Mouse (Mus musculus): ENCODE results near the gene Knop1. TPM values are rescaled to one million over a fixed set of nuclear protein-coding genes. Genes with fewer than 3 reads are reported as not detected.

Gene Knop1
- total and polyA plus RNA-seq, 3 experiments, result 46.8 to 66.9 TPM; not detected in 1

DNA sequence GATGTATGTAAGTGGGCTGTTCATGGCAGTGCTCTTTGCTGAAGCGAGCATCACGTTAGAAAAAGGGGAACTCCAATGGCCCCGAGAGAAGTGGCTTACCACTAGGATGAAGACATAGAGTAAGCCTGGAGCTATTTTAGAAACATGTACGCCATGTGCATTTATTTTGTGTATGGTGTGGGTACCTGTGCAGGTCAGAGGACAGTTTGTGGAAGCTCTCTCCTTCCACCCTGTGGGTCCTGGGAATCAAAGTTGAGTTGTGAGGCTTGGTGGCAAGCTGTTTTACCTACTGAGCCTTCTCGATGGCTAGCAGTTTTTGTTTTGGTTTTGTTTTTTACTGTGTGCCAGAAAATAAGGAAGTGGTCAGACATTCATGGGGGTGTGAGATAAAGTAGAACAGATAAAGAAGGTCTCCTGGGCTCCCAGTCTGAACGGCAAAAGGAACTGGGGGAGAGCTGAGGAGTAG is 57.9 kb downstream of the Knop1 start (continued):
- TF ChIP-seq GABPA (IDR thresholded peaks at IDR 0.05; ENCODE audit: low read depth, low read length) (no peak), TCF12 (IDR thresholded peaks at IDR 0.05; ENCODE audit: low read depth, low read length) (peak; percentile 74)

DNA sequence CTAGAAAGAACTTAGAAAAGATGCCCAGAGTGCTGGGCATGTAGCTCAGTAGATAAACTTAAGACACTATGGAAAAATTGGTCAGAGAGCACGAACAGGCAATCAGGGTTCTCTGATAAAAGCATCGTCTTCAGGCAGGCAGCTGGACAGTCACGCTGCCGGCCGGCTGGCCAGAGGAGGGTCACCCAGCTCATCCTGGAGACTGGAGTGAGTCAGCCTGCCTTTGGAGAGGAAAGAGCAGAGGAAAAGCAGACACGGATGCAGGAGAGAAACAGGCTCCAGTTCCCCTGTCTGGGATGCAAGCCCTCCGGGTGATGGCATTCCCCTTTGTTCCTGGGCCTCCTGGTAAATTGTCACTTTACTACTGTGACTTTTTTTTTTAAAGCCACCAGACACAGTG is 58.5 kb downstream of the Knop1 start:
- peaks cover 3 to 10% of the 10 kb centered on the region in 2 experiments for H3K4me1 ChIP-seq (ENCODE audit: control insufficient read depth in 1 of 2, insufficient read depth in 2 of 2, low read length in 2 of 2)
- no peaks in the 10 kb centered on the region for H3K27me3 ChIP-seq (ENCODE audit: control insufficient read depth in 1 of 2, insufficient read depth in 2 of 2, low read length in 2 of 2)
- H3K4me3 ChIP-seq (ENCODE audit: control insufficient read depth in 1 of 2, insufficient read depth in 1 of 2, low read depth in 2 of 2, low read length in 2 of 2), result peak overlapping the region; percentile 28 to 76
- no peaks in the 10 kb centered on the region for H3K9me3 ChIP-seq (replicated peaks; ENCODE audit: insufficient read depth, low read length)
- H3K79me2 ChIP-seq (ENCODE audit: control insufficient read depth, insufficient read depth, low read length, poor library complexity), result no peaks in the 10 kb centered on the region
- no peak for TF ChIP-seq TCF12 (IDR thresholded peaks at IDR 0.05; ENCODE audit: low read depth, low read length)
- TF ChIP-seq SMC3 (IDR thresholded peaks at IDR 0.05; ENCODE audit: low read depth, low read length), result no peak
- TF ChIP-seq TBP (IDR thresholded peaks at IDR 0.05; ENCODE audit: low read depth, low read length), result no peak
- no peak for TF ChIP-seq MAZ (IDR thresholded peaks at IDR 0.05; ENCODE audit: low read depth, low read length)
- no peak for TF ChIP-seq MYB (IDR thresholded peaks at IDR 0.05; ENCODE audit: low read depth, low read length)
- no peak for TF ChIP-seq EP300 (IDR thresholded peaks at IDR 0.05; ENCODE audit: low read depth in 1 of 2, low read length in 2 of 2)
- TF ChIP-seq ELF1 (IDR thresholded peaks at IDR 0.05; ENCODE audit: low read depth, low read length), result no peak
- TF ChIP-seq USF2 (IDR thresholded peaks at IDR 0.05; ENCODE audit: borderline replicate concordance in 1 of 2, insufficient read depth in 1 of 2, low read depth in 1 of 2, low read length in 2 of 2), result no peak
- no peak for TF ChIP-seq GABPA (IDR thresholded peaks at IDR 0.05; ENCODE audit: low read depth, low read length)
- TF ChIP-seq CHD1 (IDR thresholded peaks at IDR 0.05; ENCODE audit: low read depth, low read length), result no peak
- TF ChIP-seq ZNF384 (IDR thresholded peaks at IDR 0.05; ENCODE audit: low read depth, low read length), result no peak; the same call in none of the 2 replicates
- TF ChIP-seq ZMIZ1 (IDR thresholded peaks at IDR 0.05; ENCODE audit: low read depth, low read length), result no peak
- no peak for TF ChIP-seq KAT2A (conservative IDR thresholded peaks at IDR 0.05; ENCODE audit: low read depth, low read length)
- no peak for TF ChIP-seq E2F4 (IDR thresholded peaks at IDR 0.05; ENCODE audit: borderline replicate concordance, low read depth, low read length)
- no peak for TF ChIP-seq RAD21 (IDR thresholded peaks at IDR 0.05; ENCODE audit: low read depth, low read length)
- no peak for TF ChIP-seq NELFE (IDR thresholded peaks at IDR 0.05; ENCODE audit: low read depth, low read length)
- no peak for TF ChIP-seq RCOR1 (IDR thresholded peaks at IDR 0.05; ENCODE audit: low read depth, low read length)
- no peak for TF ChIP-seq HCFC1 (IDR thresholded peaks at IDR 0.05; ENCODE audit: low read depth, low read length)
- no peak for TF ChIP-seq ZKSCAN1 (IDR thresholded peaks at IDR 0.05; ENCODE audit: low read depth, low read length)
- H3K9ac ChIP-seq (ENCODE audit: control insufficient read depth, low read depth, low read length, poor library complexity, severe bottlenecking), result no peak overlapping the region; the same call in 1 of the 2 replicates
- DNase-seq (ENCODE audit: low read depth, low spot score), result no peak
- H3K36me3 ChIP-seq (ENCODE audit: control insufficient read depth in 1 of 2, insufficient read depth in 2 of 2, low read length in 2 of 2), result peaks cover 2 to 8% of the 10 kb centered on the region in 2 experiments; a peak in 3 of 4 replicates
- peak overlapping the region; percentile 93 for H3K27ac ChIP-seq (ENCODE audit: control insufficient read depth, low read depth, low read length)
